Mouse (Mus musculus) brain, embryonic 14.5 days (tissue): ENCODE data around the gene Ubap2l.

Source experiments
- CTCF ChIP-seq: fragments of 200-500 bp; IDR thresholded peaks from 2 replicates; pipeline ENCODE4 v1.5.1; 2012; ENCODE audit warnings: inconsistent platforms, mild to moderate bottlenecking, moderate library complexity, borderline replicate concordance; ENCODE audit not compliant: insufficient read depth, insufficient read length; ENCODE audit errors: extremely low read depth
- POLR2A ChIP-seq: fragments of 200-500 bp; IDR thresholded peaks from 2 replicates; pipeline ENCODE4 v1.6.1; 2012; ENCODE audit warnings: mild to moderate bottlenecking, inconsistent platforms, borderline replicate concordance; ENCODE audit not compliant: poor library complexity, insufficient read depth, insufficient read length, severe bottlenecking; ENCODE audit errors: extremely low read depth

- no peak for TF ChIP-seq POLR2A
- no peak for TF ChIP-seq CTCF
Measured at GRCm38 (mm10) chr3:89994807-89995515, 57.5 kb downstream of the Ubap2l start.
